Mouse (Mus musculus) lung, postnatal 0 days (tissue): Measurements from ENCODE around the gene Gdap1l1. TPM values are rescaled to one million over a fixed set of nuclear protein-coding genes. Genes with fewer than 3 reads are reported as not detected.
"Not testable (repeated sequence)": the region's sequence is repeated elsewhere in the genome, so short reads cannot be mapped to it uniquely, and the experiment has no call there.

Source experiments
- ATAC-seq: fragments of 200-750 bp; cut with Nextera tagmentation; 2 replicates; pipeline ENCODE4 v1.8.0; 2017; ENCODE audit warnings: moderate library complexity
- DNase-seq: peaks from one replicate; pipeline ENCODE4 v3.0.0-alpha.2; 2016; ENCODE audit warnings: low spot score
- H3K27ac ChIP-seq: fragments of 300-500 bp; sonication (generic); 2 replicates; pipeline ENCODE4 v1.5.1; 2014; ENCODE audit warnings: antibody characterized with exemption, mild to moderate bottlenecking, low read length, mixed read lengths
- H3K27me3 ChIP-seq: fragments of 300-500 bp; sonication (generic); replicated peaks from 2 replicates; pipeline ENCODE4 v1.6.1; 2014; ENCODE audit warnings: low read length, mixed read lengths; ENCODE audit not compliant: insufficient read depth
- H3K36me3 ChIP-seq: fragments of 300-500 bp; sonication (generic); 2 replicates; pipeline ENCODE4 v1.6.1; 2014; ENCODE audit warnings: low read length, mixed read lengths; ENCODE audit not compliant: insufficient read depth
- H3K4me1 ChIP-seq: fragments of 300-500 bp; sonication (generic); 2 replicates; pipeline ENCODE4 v1.6.1; 2014; ENCODE audit warnings: antibody characterized with exemption, low read depth, low read length, mixed read lengths; ENCODE audit not compliant: insufficient read depth
- H3K4me2 ChIP-seq: fragments of 300-500 bp; sonication (generic); replicated peaks from 2 replicates; pipeline ENCODE4 v1.6.1; 2014; ENCODE audit warnings: low read depth, mild to moderate bottlenecking, low read length, moderate library complexity, mixed read lengths
- H3K4me3 ChIP-seq: fragments of 300-500 bp; sonication (generic); 2 replicates; pipeline ENCODE4 v1.5.1; 2014; ENCODE audit warnings: low read depth, low read length
- H3K9ac ChIP-seq: fragments of 300-500 bp; sonication (generic); replicated peaks from 2 replicates; pipeline ENCODE4 v1.6.1; 2014; ENCODE audit warnings: low read depth, mild to moderate bottlenecking
- H3K9me3 ChIP-seq: fragments of 300-500 bp; sonication (generic); 2 replicates; pipeline ENCODE4 v1.6.1; 2016; ENCODE audit warnings: low read length, mixed read lengths
- CTCF ChIP-seq: IDR thresholded peaks from 2 replicates; pipeline ENCODE4 v1.5.1; 2016; ENCODE audit warnings: antibody characterized with exemption, mild to moderate bottlenecking
- EP300 ChIP-seq: IDR thresholded peaks from 2 replicates; pipeline ENCODE4 v1.6.1; 2016; ENCODE audit warnings: antibody characterized with exemption, mild to moderate bottlenecking, control low read depth
- WGBS: fragments of 180-500 bp; shearing (Covaris S2); extraction: QIAGEN DNeasy Blood & Tissue Kit; methylation state at CpG from one replicate; pipeline ENCODE4 v1.1.7; 2014; 5-methylcytosine and 5-hydroxymethylcytosine counted together
- polyA plus RNA-seq: library from polyadenylated mRNA; unstranded; fragments of >200 nt; fragmentation: Nextera tagmentation; extraction: Ambion mirVana; gene quantifications from 2 replicates; pipeline ENCODE4 v1.2.1, GENCODE M21; 2015

The Gdap1l1 gene
- polyA plus RNA-seq, 1 experiment from 2014 or later, result 0.37 TPM

- Histone ChIP-seq H3K27ac (0 out of 2 replicates have a peak overlapping the region, but pooled peaks have one; percentile 57), H3K4me1 (no peaks in the 10 kb centered on the region), H3K9me3 (no peaks in the 10 kb centered on the region), H3K27me3 (no peaks in the 10 kb centered on the region), H3K4me3 (no peak overlapping the region), H3K9ac (no peak overlapping the region), H3K36me3 (no peaks in the 10 kb centered on the region), H3K4me2 (no peak overlapping the region)
- TF ChIP-seq CTCF, result no peak
- 65% methylated on average over 4 of the region's 4 CpGs for WGBS
- ATAC-seq (no peak), DNase-seq (no peak)
These were observed 39.5 kb upstream of the Gdap1l1 start for GRCm38 (mm10) chr2:163398770-163399169.

- 58% methylated on average over 8 of the region's 8 CpGs for WGBS
- Histone ChIP-seq H3K4me2 (no peak overlapping the region), H3K4me3 (no peak overlapping the region), H3K9me3 (no peaks in the 10 kb centered on the region), H3K4me1 (no peaks in the 10 kb centered on the region), H3K9ac (no peak overlapping the region), H3K27ac (no peak overlapping the region), H3K36me3 (no peaks in the 10 kb centered on the region), H3K27me3 (no peaks in the 10 kb centered on the region)
- no peak for DNase-seq
- TF ChIP-seq EP300 (no peak), CTCF (no peak)
- ATAC-seq, result no peak
These were observed 39.1 kb upstream of the Gdap1l1 start for GRCm38 (mm10) chr2:163399222-163399621.

GRCm38 (mm10) chr2:163401221-163401620, 37.1 kb upstream of the Gdap1l1 start:
- no peaks in the 10 kb centered on the region for H3K27me3 ChIP-seq
- H3K9ac ChIP-seq, result no peak overlapping the region
- H3K4me1 ChIP-seq, result no peaks in the 10 kb centered on the region
- H3K4me2 ChIP-seq, result no peak overlapping the region
- no peak overlapping the region for H3K27ac ChIP-seq
- H3K36me3 ChIP-seq, result no peaks in the 10 kb centered on the region
- H3K4me3 ChIP-seq, result no peak overlapping the region
- 6% methylated on average over 8 of the region's 8 CpGs for WGBS
- ATAC-seq (0 out of 2 replicates have a peak, but pooled peaks have one; percentile 22), DNase-seq (peak; percentile 91)
- H3K9me3 ChIP-seq, result no peaks in the 10 kb centered on the region
- TF ChIP-seq EP300 (no peak), CTCF (peak; percentile 99)

- WGBS, result 45% methylated on average over 8 of the region's 8 CpGs
These were observed 34.0 kb upstream of the Gdap1l1 start for GRCm38 (mm10) chr2:163404037-163404815.

GRCm38 (mm10) chr2:163410211-163410610, 28.1 kb upstream of the Gdap1l1 start:
- Histone ChIP-seq H3K9ac (no peak overlapping the region), H3K4me2 (no peak overlapping the region), H3K9me3 (no peaks in the 10 kb centered on the region), H3K27ac (no peak overlapping the region), H3K27me3 (no peaks in the 10 kb centered on the region), H3K4me1 (no peaks in the 10 kb centered on the region), H3K4me3 (no peak overlapping the region), H3K36me3 (peaks cover 28% of the 10 kb centered on the region)
- DNase-seq, result no peak
- ATAC-seq, result no peak
- 91% methylated on average over 3 of the region's 3 CpGs for WGBS
- TF ChIP-seq EP300, result no peak
- TF ChIP-seq CTCF, result no peak

More at GRCm38 (mm10) chr2:163404037-163404815, 34.0 kb upstream of the Gdap1l1 start:
- ATAC-seq, result no peak
- no peak for DNase-seq
- Histone ChIP-seq H3K27me3 (no peaks in the 10 kb centered on the region), H3K4me2 (no peak overlapping the region), H3K27ac (no peak overlapping the region), H3K4me3 (no peak overlapping the region), H3K9me3 (no peaks in the 10 kb centered on the region), H3K4me1 (no peaks in the 10 kb centered on the region), H3K9ac (no peak overlapping the region), H3K36me3 (peaks cover 11% of the 10 kb centered on the region; the same call in 1 of the 2 replicates)
- TF ChIP-seq EP300, result no peak
- no peak for TF ChIP-seq CTCF

- not testable (repeated sequence) for H3K4me1 ChIP-seq, H3K27me3 ChIP-seq, H3K9ac ChIP-seq, DNase-seq, ATAC-seq, H3K4me3 ChIP-seq, H3K9me3 ChIP-seq, H3K4me2 ChIP-seq, H3K27ac ChIP-seq
- H3K36me3 ChIP-seq, result peaks cover 28% of the 10 kb centered on the region
- 93% methylated on average over 3 of the region's 3 CpGs for WGBS
These were observed 26.9 kb upstream of the Gdap1l1 start for GRCm38 (mm10) chr2:163411344-163411743.
